Mouse (Mus musculus): ENCODE measurements at regions not wholly inside any gene's neighbourhood (a gene's known extent, or its start where the extent isn't known, plus 50 kb on each side); places are given as distances from the start of the nearest gene placed in this dataset.

- in situ Hi-C loops (cut with MboI; ENCODE audit: low pct_unique_long_range_greater_than_20kb in 1 of 2, low sequenced_read_pairs in 2 of 2, unreplicated experiment in 1 of 2), result no loop called here
These were observed 190.9 kb upstream of the N4bp1 start for GRCm38 (mm10) chr8:87075921-87076320.

GRCm38 (mm10) chr8:87071224-87071623, 186.2 kb upstream of the N4bp1 start:
- in situ Hi-C loops (cut with MboI; ENCODE audit: low pct_unique_long_range_greater_than_20kb in 1 of 2, low sequenced_read_pairs in 2 of 2, unreplicated experiment in 1 of 2), result no loop called here

GRCm38 (mm10) chr8:87067106-87067505, 182.0 kb upstream of the N4bp1 start:
- in situ Hi-C loops (cut with MboI; ENCODE audit: low pct_unique_long_range_greater_than_20kb in 1 of 2, low sequenced_read_pairs in 2 of 2, unreplicated experiment in 1 of 2), result no loop called here

- in situ Hi-C loops (cut with MboI; ENCODE audit: low pct_unique_long_range_greater_than_20kb in 1 of 2, low sequenced_read_pairs in 2 of 2, unreplicated experiment in 1 of 2), result no loop called here
These were observed 179.7 kb upstream of the N4bp1 start for GRCm38 (mm10) chr8:87064768-87065167.

GRCm38 (mm10) chr8:87064250-87064747, 179.2 kb upstream of the N4bp1 start:
- in situ Hi-C loops (cut with MboI; ENCODE audit: low pct_unique_long_range_greater_than_20kb in 1 of 2, low sequenced_read_pairs in 2 of 2, unreplicated experiment in 1 of 2), result no loop called here

GRCm38 (mm10) chr8:87063588-87063987, 178.5 kb upstream of the N4bp1 start:
- in situ Hi-C loops (cut with MboI; ENCODE audit: low pct_unique_long_range_greater_than_20kb in 1 of 2, low sequenced_read_pairs in 2 of 2, unreplicated experiment in 1 of 2), result no loop called here

GRCm38 (mm10) chr8:87049746-87050145, 164.7 kb upstream of the N4bp1 start:
- in situ Hi-C loops (cut with MboI; ENCODE audit: low pct_unique_long_range_greater_than_20kb in 1 of 2, low sequenced_read_pairs in 2 of 2, unreplicated experiment in 1 of 2), result no loop called here

GRCm38 (mm10) chr8:87049196-87049595, 164.1 kb upstream of the N4bp1 start:
- in situ Hi-C loops (cut with MboI; ENCODE audit: low pct_unique_long_range_greater_than_20kb in 1 of 2, low sequenced_read_pairs in 2 of 2, unreplicated experiment in 1 of 2), result no loop called here

- in situ Hi-C loops (cut with MboI; ENCODE audit: low pct_unique_long_range_greater_than_20kb in 1 of 2, low sequenced_read_pairs in 2 of 2, unreplicated experiment in 1 of 2), result no loop called here
These were observed 161.5 kb upstream of the N4bp1 start for GRCm38 (mm10) chr8:87046590-87046989.

GRCm38 (mm10) chr8:87043016-87043415, 158.0 kb upstream of the N4bp1 start:
- in situ Hi-C loops (cut with MboI; ENCODE audit: low pct_unique_long_range_greater_than_20kb in 1 of 2, low sequenced_read_pairs in 2 of 2, unreplicated experiment in 1 of 2), result no loop called here

- in situ Hi-C loops (cut with MboI; ENCODE audit: low pct_unique_long_range_greater_than_20kb in 1 of 2, low sequenced_read_pairs in 2 of 2, unreplicated experiment in 1 of 2), result no loop called here
These were observed 152.7 kb upstream of the N4bp1 start for GRCm38 (mm10) chr8:87037620-87038380.

- in situ Hi-C loops (cut with MboI; ENCODE audit: low pct_unique_long_range_greater_than_20kb in 1 of 2, low sequenced_read_pairs in 2 of 2, unreplicated experiment in 1 of 2), result no loop called here
These were observed 150.9 kb upstream of the N4bp1 start for GRCm38 (mm10) chr8:87035996-87036395.

- in situ Hi-C loops (cut with MboI; ENCODE audit: low pct_unique_long_range_greater_than_20kb in 1 of 2, low sequenced_read_pairs in 2 of 2, unreplicated experiment in 1 of 2), result no loop called here
These were observed 143.1 kb upstream of the N4bp1 start for GRCm38 (mm10) chr8:87028171-87028570.

- in situ Hi-C loops (cut with MboI; ENCODE audit: low pct_unique_long_range_greater_than_20kb in 1 of 2, low sequenced_read_pairs in 2 of 2, unreplicated experiment in 1 of 2), result no loop called here
These were observed 140.9 kb upstream of the N4bp1 start for GRCm38 (mm10) chr8:87025946-87026345.

GRCm38 (mm10) chr8:87019795-87020194, 134.7 kb upstream of the N4bp1 start:
- in situ Hi-C loops (cut with MboI; ENCODE audit: low pct_unique_long_range_greater_than_20kb in 1 of 2, low sequenced_read_pairs in 2 of 2, unreplicated experiment in 1 of 2), result no loop called here

- in situ Hi-C loops (cut with MboI; ENCODE audit: low pct_unique_long_range_greater_than_20kb in 1 of 2, low sequenced_read_pairs in 2 of 2, unreplicated experiment in 1 of 2), result no loop called here
These were observed 90.5 kb upstream of the N4bp1 start for GRCm38 (mm10) chr8:86975546-86975945.

GRCm38 (mm10) chr8:86971736-86972135, 86.7 kb upstream of the N4bp1 start:
- in situ Hi-C loops (cut with MboI; ENCODE audit: low pct_unique_long_range_greater_than_20kb in 1 of 2, low sequenced_read_pairs in 2 of 2, unreplicated experiment in 1 of 2), result no loop called here

- in situ Hi-C loops (cut with MboI; ENCODE audit: low pct_unique_long_range_greater_than_20kb in 1 of 2, low sequenced_read_pairs in 2 of 2, unreplicated experiment in 1 of 2), result no loop called here
These were observed 84.0 kb upstream of the N4bp1 start for GRCm38 (mm10) chr8:86969051-86969450.

- in situ Hi-C loops (cut with MboI; ENCODE audit: low pct_unique_long_range_greater_than_20kb in 1 of 2, low sequenced_read_pairs in 2 of 2, unreplicated experiment in 1 of 2), result no loop called here
These were observed 82.8 kb upstream of the N4bp1 start for GRCm38 (mm10) chr8:86967891-86968311.
